Mouse (Mus musculus) adrenal gland, adult 18-20 months (tissue): ENCODE results near the gene Ube2l3. TPM values are rescaled to one million over a fixed set of nuclear protein-coding genes. Genes with fewer than 3 reads are reported as not detected.

Experiments used
- microRNA-seq, 2 experiments: library from miRNA; unstranded; fragments of <30 nt; microRNA quantifications; one replicate each; pipeline ENCODE4 v1.2.0; 2021; ENCODE audit warnings: borderline number of aligned reads in 2 of 2
- total RNA-seq, 2 experiments: library from RNA; stranded (reverse); gene quantifications; 1 replicate in 1 of 2; 2 replicates in 1 of 2; pipeline ENCODE4 v1.2.3; 2021

Ube2l3 gene
- total RNA-seq, 2 experiments from 2014 or later = 186 to 220 TPM

Small RNA genes within 50 kb of the gene (microRNA-seq; reads per million reads assigned to microRNA genes)
- gene Mir130b (160 to 179 reads per million in 2 experiments), gene Mir301b (2.4 reads per million in 2 experiments)

Other genes with a start within 250 kb of the Ube2l3 start
- gene Mapk1, start 219.3 kb downstream of the Ube2l3 start, total RNA-seq = 100 to 1,000 TPM; 157 to 186 TPM
- 1 to 10 TPM; 2.8 to 6.6 TPM for gene Ypel1, start 133.0 kb downstream of the Ube2l3 start, total RNA-seq
- 10 to 100 TPM; 71.7 to 90.4 TPM for gene Ppil2, start 91.4 kb downstream of the Ube2l3 start, total RNA-seq
- gene 2610318N02Rik, start 77.5 kb downstream of the Ube2l3 start, total RNA-seq = under 1 TPM in 1 of 2 experiments, not detected in 1; 0.70 TPM
- 10 to 100 TPM; 33.4 to 41.0 TPM for gene Sdf2l1, start 70.3 kb downstream of the Ube2l3 start, total RNA-seq
- 1 to 10 TPM; 2.4 to 6.4 TPM for gene Ydjc, start 58.0 kb downstream of the Ube2l3 start, total RNA-seq
- under 1 TPM in 1 of 2 experiments, not detected in 1; 0.16 TPM for gene Ccdc116, start 55.4 kb downstream of the Ube2l3 start, total RNA-seq
- under 1 TPM in 1 of 2 experiments, not detected in 1; 0.06 TPM for gene Rimbp3, start 6.0 kb upstream of the Ube2l3 start, total RNA-seq
- 1 to 10 TPM; 2.1 to 2.2 TPM for gene Hic2, start 30.9 kb upstream of the Ube2l3 start, total RNA-seq
- gene Tmem191c, start 73.4 kb upstream of the Ube2l3 start, total RNA-seq = 10 to 100 TPM in 1 of 2 experiments, 1 to 10 TPM in 1; 8.1 to 16.6 TPM
- gene Serpind1, start 128.7 kb upstream of the Ube2l3 start, total RNA-seq = under 1 TPM; 0.29 to 0.30 TPM
- 10 to 100 TPM; 27.7 to 29.3 TPM for gene Snap29, start 203.3 kb upstream of the Ube2l3 start, total RNA-seq
- gene Pi4ka, start 203.7 kb upstream of the Ube2l3 start, total RNA-seq = 100 to 1,000 TPM in 1 of 2 experiments, 10 to 100 TPM in 1; 95.5 to 105 TPM
- 10 to 100 TPM; 38.3 to 39.2 TPM for gene Crkl, start 249.3 kb upstream of the Ube2l3 start, total RNA-seq